Mouse (Mus musculus) urinary bladder, postnatal 10 days (tissue): ENCODE results near the gene Gm5901.
"Not testable (repeated sequence)": the region's sequence is repeated elsewhere in the genome, so short reads cannot be mapped to it uniquely, and the experiment has no call there.

Source experiments
- DNase-seq: peaks from one replicate; pipeline ENCODE4 v3.0.0; 2022; ENCODE audit warnings: low spot score

Gm5901 gene

DNA sequence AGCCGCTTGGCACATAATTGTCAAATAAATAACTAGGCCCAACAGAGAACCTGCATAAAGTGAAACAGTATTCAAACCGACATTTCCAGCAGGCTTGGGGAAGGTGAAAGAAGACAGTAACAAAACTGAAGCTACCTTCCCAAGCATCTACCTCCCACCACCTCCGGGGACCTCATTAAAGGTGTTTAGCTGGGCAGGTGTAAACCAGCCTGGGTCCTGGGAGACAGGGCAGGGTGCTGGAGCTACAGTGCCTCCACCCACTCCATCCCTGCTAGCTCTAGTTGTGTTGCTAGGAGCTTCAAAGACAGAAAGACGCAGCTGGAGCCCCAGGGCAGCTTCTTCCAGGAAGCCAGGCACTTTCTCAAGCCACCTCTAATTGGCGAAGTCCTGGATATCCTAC is 29.4 kb downstream of the Gm5901 start, which contains the start of gene Cnga4:
Gene Cnga4, plus strand, starts transcription at position 301 of the 400 bp plus-strand sequence.
- DNase-seq = no peak

DNA sequence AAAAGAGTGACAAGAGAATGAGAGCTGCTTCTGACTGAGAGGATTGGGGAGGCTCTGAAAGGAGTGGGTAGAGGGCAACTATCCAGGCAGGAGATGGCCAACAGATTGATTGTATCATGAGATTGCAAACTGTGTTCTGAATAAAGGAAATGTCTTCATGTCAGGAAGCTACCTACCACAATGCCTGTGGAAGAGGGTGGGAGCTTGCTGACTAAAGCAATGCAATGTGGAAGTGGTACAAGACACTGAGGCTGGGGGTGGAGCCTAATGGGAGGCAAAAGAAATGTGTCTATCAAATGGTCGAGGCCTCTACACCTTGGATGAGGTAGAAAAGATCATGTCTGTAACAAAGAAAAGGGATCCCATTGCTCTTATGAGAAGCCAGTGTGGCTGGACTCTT is 31.5 kb downstream of the Gm5901 start:
- no peak for DNase-seq

DNA sequence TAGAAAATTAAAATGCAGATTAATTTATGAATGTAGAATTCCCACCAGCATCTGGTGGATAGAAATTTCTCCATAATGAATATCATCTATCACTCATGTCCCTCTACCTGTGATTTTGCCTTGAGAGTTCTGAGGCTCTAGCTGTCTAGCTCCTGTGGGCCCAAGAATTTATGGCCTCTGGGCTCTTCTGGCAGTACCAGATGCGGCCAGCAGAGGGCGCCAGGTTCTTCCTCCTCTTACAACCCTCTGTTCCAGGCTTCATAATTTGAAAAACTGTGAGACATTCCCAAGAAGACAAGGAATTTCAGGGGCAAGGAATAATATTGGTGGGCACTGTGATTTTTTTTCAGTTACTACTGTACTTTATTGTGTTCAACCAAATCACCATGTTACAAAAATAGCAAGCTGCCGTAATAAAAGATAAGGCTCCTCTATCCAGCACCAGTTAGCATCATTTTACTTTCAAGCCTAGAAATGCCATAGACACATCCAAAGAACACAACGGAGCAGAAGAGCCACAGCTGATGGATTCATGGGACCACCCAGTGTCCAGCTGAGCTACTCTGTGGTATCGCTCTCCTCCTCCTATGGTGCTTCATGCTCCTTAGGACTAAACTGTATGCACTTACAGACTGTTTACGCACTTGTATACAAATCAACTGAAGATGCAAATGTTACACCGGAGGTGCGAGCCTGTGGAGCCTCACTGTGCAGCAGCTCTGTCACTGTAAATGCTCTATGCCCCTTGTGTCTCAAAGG is 37.2 kb downstream of the Gm5901 start:
- not testable (repeated sequence) for DNase-seq

DNA sequence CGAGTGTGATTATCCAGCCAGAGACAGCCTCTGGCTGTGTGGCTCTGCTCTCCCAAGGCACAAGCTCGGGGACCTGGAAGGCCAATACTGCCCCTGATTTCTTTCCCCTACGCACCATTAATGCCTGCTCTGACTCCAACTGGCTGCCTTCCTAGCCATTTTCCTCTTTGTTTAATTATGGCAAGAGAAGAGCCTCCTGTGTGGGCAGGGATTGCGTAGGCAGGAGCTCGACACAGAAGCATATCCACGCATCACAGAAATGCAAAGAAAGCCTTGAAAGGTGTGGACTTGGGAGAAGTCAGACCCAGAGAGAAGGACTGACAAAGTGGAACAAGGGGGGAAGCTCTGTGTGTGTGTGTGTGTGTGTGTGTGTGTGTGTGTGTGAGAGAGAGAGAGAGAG is 39.5 kb downstream of the Gm5901 start:
- DNase-seq = no peak

DNA sequence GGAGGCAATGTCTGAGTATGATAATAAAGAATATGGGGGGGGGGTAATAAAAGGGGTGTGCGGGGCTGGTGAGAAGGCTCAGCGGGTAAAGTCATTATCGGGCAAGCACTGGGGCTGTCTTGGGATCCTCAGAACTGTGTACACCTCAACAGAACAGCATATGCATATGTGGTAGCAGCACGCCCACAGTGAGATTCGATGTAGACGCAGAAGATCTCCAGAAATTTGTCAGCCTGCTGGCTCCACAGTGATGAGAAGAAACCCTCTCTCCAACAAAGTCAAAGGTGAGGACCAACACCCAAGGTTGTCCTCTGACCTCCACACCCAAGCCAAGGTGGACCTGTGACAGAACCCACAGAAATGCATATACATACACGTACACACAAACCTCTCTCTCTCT is 41.7 kb downstream of the Gm5901 start:
- no peak for DNase-seq

DNA sequence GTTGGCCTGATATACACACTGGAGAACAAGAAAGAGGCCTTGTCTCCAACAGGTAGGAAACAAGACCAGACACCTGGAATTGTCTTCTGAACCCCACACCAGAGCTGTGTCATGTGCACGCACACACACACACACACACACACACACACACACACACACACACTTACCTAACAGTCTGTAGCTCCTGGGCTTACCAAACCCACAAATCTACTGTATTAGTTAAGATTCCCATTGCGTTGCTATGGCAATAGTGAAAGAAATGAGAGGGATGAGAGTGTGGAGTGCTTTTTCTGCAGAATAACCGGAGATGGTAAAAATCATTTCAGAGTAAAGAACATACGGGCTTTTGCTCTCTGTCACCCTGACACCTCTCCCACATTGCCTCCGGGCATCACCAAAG is 43.3 kb downstream of the Gm5901 start:
- no peak for DNase-seq

DNA sequence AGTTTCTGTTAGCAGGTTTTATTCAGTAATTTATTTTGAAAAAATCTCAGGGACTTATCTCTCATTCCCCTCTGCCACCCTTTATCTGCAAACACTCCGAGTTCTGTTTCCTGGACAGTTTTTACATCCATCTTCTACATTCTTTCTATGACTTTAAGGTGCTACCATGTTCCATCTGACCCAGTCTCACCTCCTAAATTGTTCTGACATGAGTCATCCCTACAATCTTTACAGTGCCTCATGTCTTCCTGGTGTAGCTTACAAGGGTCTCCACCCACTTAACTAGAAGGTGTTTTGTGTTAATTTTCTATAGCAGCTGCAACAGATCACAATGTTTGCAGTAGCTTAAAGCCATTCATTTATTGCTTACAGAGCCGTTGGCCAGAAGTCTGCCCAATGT is 46.1 kb downstream of the Gm5901 start:
- no peak for DNase-seq

DNA sequence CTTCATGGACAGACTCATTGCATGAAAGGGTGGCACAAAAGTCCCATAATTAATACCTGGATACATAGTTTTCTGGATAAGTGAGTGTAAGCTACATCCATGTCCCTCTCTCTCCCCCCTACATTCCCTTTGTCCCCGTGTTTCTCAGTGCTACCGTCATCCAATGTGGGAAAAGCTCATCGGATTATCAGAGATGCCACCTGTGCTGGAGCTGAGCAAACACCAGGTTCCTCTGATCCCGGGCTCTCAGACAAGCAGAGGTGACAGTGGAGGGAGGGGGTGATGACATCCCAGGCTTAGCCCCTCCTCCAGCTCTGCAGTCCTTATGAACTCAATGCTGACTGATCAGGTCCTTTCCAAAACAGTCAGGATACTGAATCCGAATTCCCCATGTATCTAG is 49.5 kb downstream of the Gm5901 start:
- no peak for DNase-seq

DNA sequence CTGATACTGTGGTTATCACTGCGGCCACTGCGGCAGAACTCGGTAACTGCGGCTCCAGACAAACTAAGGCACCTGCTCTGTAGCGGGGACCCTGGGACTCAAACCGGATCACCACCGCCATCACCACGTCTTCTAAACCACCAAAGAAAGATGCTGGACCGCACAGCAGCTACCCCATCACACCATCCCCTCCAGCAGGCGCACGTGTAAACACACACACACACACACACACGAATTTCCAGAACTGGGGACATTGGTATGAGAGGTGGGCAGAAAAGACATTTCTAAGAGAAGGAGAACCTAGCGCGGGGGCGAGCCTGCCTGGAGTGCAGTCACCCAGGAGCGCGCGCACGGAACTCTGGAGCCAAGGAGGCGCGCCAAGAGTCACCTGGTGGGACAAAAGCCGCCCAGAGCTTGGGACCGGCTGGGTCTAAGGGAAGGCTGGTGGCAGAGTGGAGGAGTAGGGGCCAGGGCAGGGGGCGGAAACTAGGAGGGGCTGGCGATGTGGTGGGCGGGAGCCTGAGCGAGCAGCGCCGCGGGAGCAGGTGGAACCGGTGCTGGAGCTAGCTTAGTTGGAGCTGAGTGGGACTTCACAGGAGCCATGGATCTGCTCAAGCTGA is 50.7 kb downstream of the Gm5901 start, which contains the start of gene Cckbr:
Gene Cckbr, plus strand, starts transcription at position 308 of the 620 bp plus-strand sequence.
- DNase-seq = no peak

DNA sequence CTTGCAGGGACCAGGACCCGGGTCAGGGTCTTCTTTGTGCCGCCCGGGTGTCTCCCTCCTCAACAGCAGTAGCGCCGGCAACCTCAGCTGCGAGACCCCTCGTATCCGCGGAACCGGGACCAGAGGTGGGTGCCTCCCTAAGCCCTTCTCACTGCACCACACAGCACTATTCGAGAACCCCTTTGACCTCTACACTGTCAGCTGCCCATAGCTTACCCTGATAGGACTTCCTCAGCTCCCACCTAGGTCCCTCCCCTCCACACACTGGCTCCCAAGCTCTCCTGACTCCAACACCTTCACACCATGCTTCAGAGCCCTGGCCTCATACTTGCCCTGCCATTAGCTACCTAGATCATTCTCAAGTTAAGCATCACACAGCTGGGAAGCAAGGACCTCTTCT is 51.2 kb downstream of the Gm5901 start:
- no peak for DNase-seq
